Mouse (Mus musculus): ENCODE data around the gene Tspan5. TPM values are rescaled to one million over a fixed set of nuclear protein-coding genes. Genes with fewer than 3 reads are reported as not detected.

The Tspan5 gene
- polyA plus RNA-seq (2015; fragmentation: Nextera tagmentation; extraction: Ambion mirVana), result 11.5 and 12.4 TPM in 2 replicates

DNA sequence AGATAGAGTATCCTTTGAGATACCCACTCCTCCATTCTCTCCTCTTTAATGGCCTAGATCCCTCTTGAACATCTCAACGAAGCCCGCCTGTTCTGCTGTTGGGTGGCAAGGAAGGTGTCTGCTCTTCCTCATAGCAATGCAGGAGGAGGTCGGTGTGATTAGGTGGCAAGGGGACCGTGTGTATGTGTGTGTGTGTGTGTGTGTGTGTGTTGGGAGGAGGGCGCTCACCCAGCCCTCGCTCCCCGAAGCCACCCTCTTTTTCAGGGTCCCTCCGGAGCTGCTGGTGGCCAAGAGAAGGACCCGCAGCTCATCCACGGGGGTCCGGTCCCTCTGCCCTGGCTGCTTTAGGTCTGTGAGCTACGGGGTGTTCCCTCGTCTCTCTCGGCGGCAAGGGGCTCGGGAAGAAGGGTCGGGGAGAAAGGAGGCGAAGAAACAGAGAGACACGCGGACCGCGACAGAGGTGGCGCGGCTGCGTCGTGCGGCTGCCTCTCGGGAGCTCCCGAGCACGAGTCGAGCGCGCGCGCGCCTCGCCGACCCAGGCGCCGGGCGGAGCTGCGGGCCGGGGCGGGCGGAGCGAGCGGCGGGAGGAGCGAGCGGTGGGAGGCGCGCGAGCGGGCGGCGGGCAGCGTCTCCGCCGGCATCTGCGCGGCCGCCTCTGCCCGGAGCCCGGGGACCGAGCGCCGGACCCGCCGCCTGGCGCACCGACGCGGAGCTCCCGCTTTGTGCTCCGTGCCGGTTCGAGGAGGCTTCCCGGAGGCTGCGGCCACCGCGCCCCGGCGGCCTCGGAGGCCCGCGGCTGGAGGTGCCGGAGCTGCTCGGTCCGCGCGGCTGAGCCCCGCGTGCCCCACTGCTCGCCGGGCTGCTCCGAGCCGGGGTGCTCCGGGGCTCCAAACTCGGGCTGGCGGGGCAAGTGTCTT lies at the start of gene Tspan5:
Gene Tspan5, plus strand, starts transcription at position 547 of the 917 bp plus-strand sequence.
- no peaks in the 10 kb centered on the region for H3K9me3 ChIP-seq (ENCODE audit: control insufficient read depth, low read length)
- H3K27ac ChIP-seq (ENCODE audit: low read length), result peak within 1 kb of the TSS; percentile 62
- peaks cover 14% of the 10 kb centered on the region for H3K4me1 ChIP-seq (ENCODE audit: control insufficient read depth, insufficient read depth, low read length)
- H3K4me3 ChIP-seq (ENCODE audit: low read length), result peak within 1 kb of the TSS; percentile 75
- H3K9ac ChIP-seq (ENCODE audit: low read depth, low read length), result peak within 1 kb of the TSS; percentile 81
- H3K36me3 ChIP-seq (ENCODE audit: control insufficient read depth, insufficient read depth, low read length), result no peaks in the 10 kb centered on the region
- H3K27me3 ChIP-seq (replicated peaks; ENCODE audit: control insufficient read depth, insufficient read depth, low read length), result 0 out of 2 replicates have a peak, but pooled peaks cover 3% of the 10 kb centered on the region
- WGBS, result under 1% methylated on average over 87 of the region's 100 CpGs
- H3K4me2 ChIP-seq (ENCODE audit: low read depth, low read length), result peak within 1 kb of the TSS; percentile 98
- peak; percentile 92 for ATAC-seq

DNA sequence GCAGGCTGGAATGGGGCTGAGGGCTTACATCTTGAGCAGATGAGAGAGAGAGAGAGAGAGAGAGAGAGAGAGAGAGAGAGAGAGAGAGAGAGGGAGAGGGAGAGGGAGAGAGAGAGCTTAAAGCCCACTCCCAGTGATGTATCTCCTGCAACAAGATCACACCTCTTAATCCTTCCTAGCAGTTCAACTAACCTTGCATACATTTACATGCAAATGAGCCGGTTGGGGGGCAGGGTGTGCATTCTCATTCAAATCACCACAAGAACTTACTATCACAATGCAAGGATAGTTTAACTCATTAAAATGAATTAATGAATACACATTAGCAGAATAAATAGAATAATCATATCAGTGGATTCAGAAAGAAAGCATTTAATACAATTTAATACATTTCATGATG lies 49.7 kb upstream of the Tspan5 start:
- Histone ChIP-seq H3K9ac (ENCODE audit: low read depth, low read length) (no peak overlapping the region), H3K27ac (ENCODE audit: low read length) (no peak overlapping the region), H3K4me3 (ENCODE audit: low read length) (no peak overlapping the region), H3K9me3 (ENCODE audit: control insufficient read depth, low read length) (no peaks in the 10 kb centered on the region), H3K4me1 (ENCODE audit: control insufficient read depth, insufficient read depth, low read length) (no peaks in the 10 kb centered on the region), H3K4me2 (ENCODE audit: low read depth, low read length) (no peak overlapping the region), H3K27me3 (replicated peaks; ENCODE audit: control insufficient read depth, insufficient read depth, low read length) (no peaks in the 10 kb centered on the region), H3K36me3 (ENCODE audit: control insufficient read depth, insufficient read depth, low read length) (no peaks in the 10 kb centered on the region)
- ATAC-seq, result no peak
- WGBS, result 48% methylated on average over 1 of the region's 1 CpGs

DNA sequence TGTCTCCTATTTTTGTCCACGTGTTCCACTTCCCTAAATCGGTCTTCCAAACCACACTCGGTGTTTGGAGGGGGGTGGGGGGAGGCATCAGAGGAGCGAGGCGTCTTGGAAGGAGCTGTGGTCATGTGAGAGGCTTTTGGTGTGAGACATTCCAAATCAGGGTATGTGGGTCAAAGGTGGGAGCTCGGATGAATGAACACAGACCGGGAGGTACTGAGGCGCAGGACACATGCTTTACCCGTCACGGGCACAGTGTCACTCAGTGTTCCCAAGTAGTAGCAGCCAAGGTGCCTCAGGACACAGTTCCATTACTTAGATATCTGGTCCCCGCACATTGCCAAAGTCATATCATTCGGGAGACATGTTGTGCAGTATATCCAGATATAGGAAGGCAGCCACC lies 38.6 kb upstream of the Tspan5 start:
- WGBS, result 86% methylated on average over 12 of the region's 12 CpGs
- Histone ChIP-seq H3K27ac (ENCODE audit: low read length) (no peak overlapping the region), H3K4me2 (ENCODE audit: low read depth, low read length) (no peak overlapping the region), H3K4me3 (ENCODE audit: low read length) (no peak overlapping the region), H3K4me1 (ENCODE audit: control insufficient read depth, insufficient read depth, low read length) (no peaks in the 10 kb centered on the region), H3K36me3 (ENCODE audit: control insufficient read depth, insufficient read depth, low read length) (no peaks in the 10 kb centered on the region), H3K9me3 (ENCODE audit: control insufficient read depth, low read length) (no peaks in the 10 kb centered on the region), H3K27me3 (replicated peaks; ENCODE audit: control insufficient read depth, insufficient read depth, low read length) (no peaks in the 10 kb centered on the region), H3K9ac (ENCODE audit: low read depth, low read length) (no peak overlapping the region)
- ATAC-seq, result no peak

DNA sequence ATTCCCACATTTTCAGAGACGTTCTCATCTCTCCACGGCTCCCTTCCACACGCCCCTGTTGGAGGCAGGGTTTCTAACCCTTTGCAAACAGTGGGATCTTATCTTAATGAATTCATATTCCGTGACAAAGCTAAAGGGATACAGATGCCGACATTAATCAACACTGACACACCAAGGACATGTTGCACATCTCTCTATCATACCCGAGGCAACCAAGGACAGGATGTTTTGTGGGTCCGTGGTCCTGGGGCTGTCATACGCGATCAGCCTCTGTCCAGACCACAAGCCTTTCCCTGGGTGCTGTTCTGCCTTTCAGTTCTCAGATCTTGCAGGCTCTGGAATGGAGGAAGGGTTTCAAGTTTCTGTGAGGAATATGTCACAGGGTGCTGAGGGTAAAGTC lies 37.5 kb upstream of the Tspan5 start:
- no peaks in the 10 kb centered on the region for H3K4me1 ChIP-seq (ENCODE audit: control insufficient read depth, insufficient read depth, low read length)
- H3K4me2 ChIP-seq (ENCODE audit: low read depth, low read length), result no peak overlapping the region
- no peaks in the 10 kb centered on the region for H3K9me3 ChIP-seq (ENCODE audit: control insufficient read depth, low read length)
- ATAC-seq, result no peak
- no peaks in the 10 kb centered on the region for H3K36me3 ChIP-seq (ENCODE audit: control insufficient read depth, insufficient read depth, low read length)
- no peaks in the 10 kb centered on the region for H3K27me3 ChIP-seq (replicated peaks; ENCODE audit: control insufficient read depth, insufficient read depth, low read length)
- no peak overlapping the region for H3K9ac ChIP-seq (ENCODE audit: low read depth, low read length)
- no peak overlapping the region for H3K4me3 ChIP-seq (ENCODE audit: low read length)
- WGBS, result 75% methylated on average over 9 of the region's 9 CpGs
- no peak overlapping the region for H3K27ac ChIP-seq (ENCODE audit: low read length)

DNA sequence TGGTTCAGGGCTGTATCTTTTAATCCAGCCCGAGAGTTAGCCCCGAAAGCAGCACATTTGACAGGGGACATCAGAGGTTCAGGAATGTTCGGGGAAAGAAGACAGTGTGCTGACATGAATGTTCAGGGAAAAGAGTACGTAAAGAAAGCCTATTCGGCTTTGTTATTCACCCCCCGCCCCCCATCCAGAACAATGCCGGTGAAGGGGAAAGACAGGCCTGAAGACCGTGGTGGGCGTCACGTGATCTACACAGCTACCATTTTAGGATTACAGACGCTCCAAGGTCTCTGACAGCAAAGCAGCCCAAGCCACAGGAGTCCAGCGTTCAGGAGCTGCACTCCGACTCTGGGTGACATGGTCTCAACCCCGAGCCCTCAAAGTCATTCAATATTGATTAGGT lies 36.1 kb upstream of the Tspan5 start:
- WGBS, result 74% methylated on average over 14 of the region's 14 CpGs
- H3K9ac ChIP-seq (ENCODE audit: low read depth, low read length), result no peak overlapping the region
- no peak for ATAC-seq
- no peak overlapping the region for H3K27ac ChIP-seq (ENCODE audit: low read length)
- no peaks in the 10 kb centered on the region for H3K36me3 ChIP-seq (ENCODE audit: control insufficient read depth, insufficient read depth, low read length)
- H3K4me3 ChIP-seq (ENCODE audit: low read length), result no peak overlapping the region
- H3K4me2 ChIP-seq (ENCODE audit: low read depth, low read length), result no peak overlapping the region
- H3K4me1 ChIP-seq (ENCODE audit: control insufficient read depth, insufficient read depth, low read length), result no peaks in the 10 kb centered on the region
- no peaks in the 10 kb centered on the region for H3K27me3 ChIP-seq (replicated peaks; ENCODE audit: control insufficient read depth, insufficient read depth, low read length)
- H3K9me3 ChIP-seq (ENCODE audit: control insufficient read depth, low read length), result no peaks in the 10 kb centered on the region

DNA sequence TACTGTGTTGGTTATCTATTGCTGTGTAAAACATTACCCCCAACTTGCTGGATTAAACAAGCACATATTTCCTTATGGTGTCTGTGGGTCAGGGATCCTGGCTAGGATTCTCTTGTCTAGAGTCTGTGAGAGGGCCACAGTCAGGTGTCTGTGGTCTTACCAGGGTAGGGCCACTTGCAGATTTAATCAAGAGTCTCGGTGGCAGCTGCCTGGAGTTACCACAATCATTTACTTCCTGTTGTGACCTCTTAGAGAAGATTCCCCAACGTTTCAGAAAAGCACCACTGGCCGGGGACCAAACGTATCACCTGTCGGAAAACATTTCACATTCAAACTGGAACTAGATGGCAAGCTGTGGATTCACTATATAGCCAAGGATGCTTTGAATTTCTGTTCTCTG lies 32.8 kb upstream of the Tspan5 start:
- 64% methylated on average over 5 of the region's 5 CpGs for WGBS

DNA sequence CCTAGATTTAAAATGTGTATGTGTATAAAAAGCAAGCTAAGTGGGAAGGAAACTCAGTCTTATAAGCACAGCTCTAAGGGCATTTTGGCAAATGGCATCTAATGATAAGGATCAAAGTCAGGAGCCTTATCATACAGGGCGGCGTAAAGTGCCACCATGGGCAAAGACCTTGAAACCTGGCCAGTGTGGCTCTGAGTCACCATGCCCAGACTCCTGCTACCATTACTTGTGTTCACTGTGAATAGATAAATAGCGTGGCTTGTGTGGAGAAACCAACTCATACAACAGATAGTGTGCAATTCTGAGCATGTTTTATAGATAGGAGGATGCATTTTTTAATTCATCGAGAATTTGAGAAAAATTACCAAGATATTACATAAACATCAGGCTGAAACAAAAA lies 30.0 kb upstream of the Tspan5 start:
- Histone ChIP-seq H3K4me3 (ENCODE audit: low read length) (no peak overlapping the region), H3K4me2 (ENCODE audit: low read depth, low read length) (no peak overlapping the region), H3K36me3 (ENCODE audit: control insufficient read depth, insufficient read depth, low read length) (no peaks in the 10 kb centered on the region), H3K9ac (ENCODE audit: low read depth, low read length) (no peak overlapping the region), H3K9me3 (ENCODE audit: control insufficient read depth, low read length) (no peaks in the 10 kb centered on the region), H3K27ac (ENCODE audit: low read length) (no peak overlapping the region), H3K27me3 (replicated peaks; ENCODE audit: control insufficient read depth, insufficient read depth, low read length) (no peaks in the 10 kb centered on the region), H3K4me1 (ENCODE audit: control insufficient read depth, insufficient read depth, low read length) (no peaks in the 10 kb centered on the region)
- WGBS, result 89% methylated on average over 4 of the region's 4 CpGs
- no peak for ATAC-seq

More for the DNA sequence above, 32.8 kb upstream of the Tspan5 start:
- H3K9me3 ChIP-seq (ENCODE audit: control insufficient read depth, low read length), result no peaks in the 10 kb centered on the region
- no peak for ATAC-seq
- H3K27ac ChIP-seq (ENCODE audit: low read length), result no peak overlapping the region
- no peaks in the 10 kb centered on the region for H3K27me3 ChIP-seq (replicated peaks; ENCODE audit: control insufficient read depth, insufficient read depth, low read length)
- no peak overlapping the region for H3K4me3 ChIP-seq (ENCODE audit: low read length)
- H3K36me3 ChIP-seq (ENCODE audit: control insufficient read depth, insufficient read depth, low read length), result no peaks in the 10 kb centered on the region
- no peak overlapping the region for H3K9ac ChIP-seq (ENCODE audit: low read depth, low read length)
- no peak overlapping the region for H3K4me2 ChIP-seq (ENCODE audit: low read depth, low read length)
- H3K4me1 ChIP-seq (ENCODE audit: control insufficient read depth, insufficient read depth, low read length), result no peaks in the 10 kb centered on the region

DNA sequence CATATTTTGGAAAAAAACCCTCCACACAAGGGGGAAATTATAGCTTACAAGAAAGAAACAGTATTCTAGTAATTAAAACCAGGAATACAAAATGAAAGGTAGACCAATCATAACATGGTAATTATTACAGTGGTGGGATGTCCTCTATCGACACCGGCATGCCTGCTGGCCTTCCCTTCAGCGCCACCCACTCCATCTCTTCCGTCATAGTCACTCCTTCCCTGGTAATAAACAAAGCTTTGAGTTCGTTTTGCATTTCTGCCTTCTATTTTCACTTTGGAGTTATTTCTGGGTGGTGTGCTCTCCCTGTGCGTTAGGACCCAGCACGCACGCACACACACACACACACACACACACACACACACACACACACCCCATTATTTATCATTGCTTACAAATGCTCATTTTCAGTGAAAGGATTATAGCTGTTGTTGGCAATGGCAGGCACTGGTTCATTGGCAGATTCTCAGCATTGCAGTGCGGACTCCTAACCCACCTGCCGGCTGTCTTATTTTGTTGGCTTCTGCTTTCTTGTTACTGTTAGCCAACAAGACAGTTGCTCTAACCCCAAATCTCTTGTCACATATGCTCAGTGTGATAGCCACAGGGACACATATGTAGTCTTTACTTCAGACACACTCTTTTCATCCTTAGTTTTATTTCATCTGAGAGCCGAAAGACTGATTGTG lies 29.4 kb upstream of the Tspan5 start:
- no peaks in the 10 kb centered on the region for H3K4me1 ChIP-seq (ENCODE audit: control insufficient read depth, insufficient read depth, low read length)
- no peak overlapping the region for H3K9ac ChIP-seq (ENCODE audit: low read depth, low read length)
- 79% methylated on average over 11 of the region's 11 CpGs for WGBS
- no peaks in the 10 kb centered on the region for H3K9me3 ChIP-seq (ENCODE audit: control insufficient read depth, low read length)
- no peak overlapping the region for H3K4me3 ChIP-seq (ENCODE audit: low read length)
- ATAC-seq, result no peak
- H3K36me3 ChIP-seq (ENCODE audit: control insufficient read depth, insufficient read depth, low read length), result no peaks in the 10 kb centered on the region
- H3K4me2 ChIP-seq (ENCODE audit: low read depth, low read length), result no peak overlapping the region
- no peaks in the 10 kb centered on the region for H3K27me3 ChIP-seq (replicated peaks; ENCODE audit: control insufficient read depth, insufficient read depth, low read length)
- no peak overlapping the region for H3K27ac ChIP-seq (ENCODE audit: low read length)

DNA sequence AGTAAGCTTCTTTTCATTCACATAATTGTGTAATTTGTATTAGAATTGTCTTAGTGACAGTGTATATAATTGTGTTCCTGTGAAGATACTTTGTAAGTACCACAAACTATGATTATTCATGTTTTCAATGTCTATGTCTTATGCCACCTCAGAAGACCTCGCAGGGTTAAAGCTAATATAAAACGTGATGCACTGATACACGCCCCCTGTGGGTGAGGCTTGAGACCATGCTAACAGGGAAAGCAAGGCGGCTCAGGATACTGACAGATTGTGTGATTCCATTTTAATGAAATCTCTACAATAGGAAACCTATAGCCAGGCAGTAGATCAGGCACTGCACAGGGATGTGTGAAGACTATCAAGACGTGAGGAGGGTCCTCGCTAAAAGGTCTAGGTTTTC lies 28.9 kb upstream of the Tspan5 start:
- ATAC-seq, result no peak
- no peak overlapping the region for H3K9ac ChIP-seq (ENCODE audit: low read depth, low read length)
- no peaks in the 10 kb centered on the region for H3K4me1 ChIP-seq (ENCODE audit: control insufficient read depth, insufficient read depth, low read length)
- 61% methylated on average over 6 of the region's 6 CpGs for WGBS
- H3K9me3 ChIP-seq (ENCODE audit: control insufficient read depth, low read length), result no peaks in the 10 kb centered on the region
- no peaks in the 10 kb centered on the region for H3K36me3 ChIP-seq (ENCODE audit: control insufficient read depth, insufficient read depth, low read length)
- H3K27ac ChIP-seq (ENCODE audit: low read length), result no peak overlapping the region
- no peaks in the 10 kb centered on the region for H3K27me3 ChIP-seq (replicated peaks; ENCODE audit: control insufficient read depth, insufficient read depth, low read length)
- H3K4me3 ChIP-seq (ENCODE audit: low read length), result no peak overlapping the region
- no peak overlapping the region for H3K4me2 ChIP-seq (ENCODE audit: low read depth, low read length)
